Mouse (Mus musculus) lung, postnatal 0 days (tissue): ENCODE measurements around the gene Hcst.

Source experiments
- CTCF ChIP-seq: IDR thresholded peaks from 2 replicates; pipeline ENCODE4 v1.5.1; 2016; ENCODE audit warnings: antibody characterized with exemption, mild to moderate bottlenecking
- EP300 ChIP-seq: IDR thresholded peaks from 2 replicates; pipeline ENCODE4 v1.6.1; 2016; ENCODE audit warnings: antibody characterized with exemption, mild to moderate bottlenecking, control low read depth

GRCm38 (mm10) chr7:30394379-30394778 is 25.3 kb downstream of the Hcst start:
- TF ChIP-seq CTCF (no peak), EP300 (peak; percentile 34)
